Mouse (Mus musculus) heart, postnatal 14 days (tissue): Measurements from ENCODE around the gene Cpeb3. TPM values are rescaled to one million over a fixed set of nuclear protein-coding genes. Genes with fewer than 3 reads are reported as not detected.
A peak's percentile ranks its signal among the peaks of the same experiment; 100 is the strongest.
"Not testable (repeated sequence)": the region's sequence is repeated elsewhere in the genome, so short reads cannot be mapped to it uniquely, and the experiment has no call there.

ENCODE experiments used
- DNase-seq, 2 experiments: peaks; one replicate each; pipeline ENCODE4 v3.0.0; 2021 to 2022
- intact Hi-C: fragments of 180-260 bp; cut with DNase I; formaldehyde crosslinking; loops from one replicate; pipeline ENCODE4 v1.15.1; 2025
- total RNA-seq, 2 experiments: library from RNA; stranded (reverse); gene quantifications; 2 replicates each; pipeline ENCODE4 v1.2.3; 2021

Gene Cpeb3
- total RNA-seq, 2 experiments from 2014 or later, result 62.6 to 76.8 TPM

- intact Hi-C loops, result loop anchor here (2.0 kb wide), 1 partner anchor 158 kb away; no protein-coding TSS in a partner anchor
- no peak for DNase-seq
Observed at GRCm38 (mm10) chr19:37208986-37209385, 585 bp upstream of the Cpeb3 start.

- intact Hi-C loops, result loop anchor here (2.0 kb wide), 2 partner anchors 33 to 157 kb away; no protein-coding TSS in a partner anchor
- DNase-seq, result peak; percentile 90 to 93
Observed at GRCm38 (mm10) chr19:37207303-37208175, 862 bp downstream of the Cpeb3 start, which contains the start of gene March5. March5 (plus strand) TSS chr19:37207543.

- peak; percentile 58 for DNase-seq
- intact Hi-C loops, result loop anchor here (2.0 kb wide), 1 partner anchor 32 kb away; no protein-coding TSS in a partner anchor
Observed at GRCm38 (mm10) chr19:37206641-37207302, 1.6 kb downstream of the Cpeb3 start.

- intact Hi-C loops, result not testable (repeated sequence)
Observed at GRCm38 (mm10) chr19:37205155-37205554, 3.2 kb downstream of the Cpeb3 start.

GRCm38 (mm10) chr19:37203371-37203770, 5.0 kb downstream of the Cpeb3 start:
- intact Hi-C loops, result no loop called here
- no peak for DNase-seq

More at GRCm38 (mm10) chr19:37205155-37205554, 3.2 kb downstream of the Cpeb3 start:
- not testable (repeated sequence) for DNase-seq

- intact Hi-C loops, result no loop called here
- DNase-seq, result no peak
Observed at GRCm38 (mm10) chr19:37199889-37200288, 8.5 kb downstream of the Cpeb3 start.

GRCm38 (mm10) chr19:37198165-37198880, 10.1 kb downstream of the Cpeb3 start:
- DNase-seq, result no peak
- intact Hi-C loops, result no loop called here

GRCm38 (mm10) chr19:37192475-37193058, 15.8 kb downstream of the Cpeb3 start:
- DNase-seq, result no peak
- intact Hi-C loops, result no loop called here

- no peak for DNase-seq
- intact Hi-C loops, result no loop called here
Observed at GRCm38 (mm10) chr19:37188366-37188948, 19.9 kb downstream of the Cpeb3 start.

GRCm38 (mm10) chr19:37177819-37178708, 30.3 kb downstream of the Cpeb3 start:
- DNase-seq, result peak; percentile 54 to 66
- intact Hi-C loops, result no loop called here

- intact Hi-C loops, result no loop called here
Observed at GRCm38 (mm10) chr19:37176879-37177462, 31.4 kb downstream of the Cpeb3 start.

GRCm38 (mm10) chr19:37175919-37176318, 32.5 kb downstream of the Cpeb3 start:
- intact Hi-C loops, result loop anchor here (2.0 kb wide), 1 partner anchor 31 kb away; the partner anchor contains the start of gene March5
- DNase-seq, result no peak

More at GRCm38 (mm10) chr19:37176879-37177462, 31.4 kb downstream of the Cpeb3 start:
- DNase-seq, result no peak

GRCm38 (mm10) chr19:37175436-37175805, 33.0 kb downstream of the Cpeb3 start:
- DNase-seq, result no peak

GRCm38 (mm10) chr19:37174716-37175435, 33.5 kb downstream of the Cpeb3 start:
- peak; percentile 58 for DNase-seq
- intact Hi-C loops, result loop anchor here (2.0 to 5.0 kb wide), 3 partner anchors 32 to 98 kb away; partner anchors contain the start of gene March5

More at GRCm38 (mm10) chr19:37175436-37175805, 33.0 kb downstream of the Cpeb3 start:
- intact Hi-C loops, result loop anchor here (2.0 kb wide), 1 partner anchor 31 kb away; the partner anchor contains the start of gene March5

- intact Hi-C loops, result loop anchor here (2.0 to 5.0 kb wide), 3 partner anchors 33 to 97 kb away; partner anchors contain the start of gene March5
- peak; percentile 63 to 68 for DNase-seq
Observed at GRCm38 (mm10) chr19:37174116-37174715, 34.2 kb downstream of the Cpeb3 start.

GRCm38 (mm10) chr19:37173331-37174115, 34.9 kb downstream of the Cpeb3 start:
- no peak for DNase-seq
- intact Hi-C loops, result loop anchor here (2.0 to 5.0 kb wide), 3 partner anchors 33 to 96 kb away; partner anchors contain the start of gene March5
